Mouse (Mus musculus): ENCODE measurements at regions not wholly inside any gene's neighbourhood (a gene's known extent, or its start where the extent isn't known, plus 50 kb on each side); places are given as distances from the start of the nearest gene placed in this dataset.
"Not testable (repeated sequence)": the region's sequence is repeated elsewhere in the genome, so short reads cannot be mapped to it uniquely, and the experiment has no call there.

- no peak for DNase-seq (ENCODE audit: low read depth)
Observed at GRCm38 (mm10) chr10:117498497-117498896, 118.7 kb upstream of the Cpsf6 start.

DNA sequence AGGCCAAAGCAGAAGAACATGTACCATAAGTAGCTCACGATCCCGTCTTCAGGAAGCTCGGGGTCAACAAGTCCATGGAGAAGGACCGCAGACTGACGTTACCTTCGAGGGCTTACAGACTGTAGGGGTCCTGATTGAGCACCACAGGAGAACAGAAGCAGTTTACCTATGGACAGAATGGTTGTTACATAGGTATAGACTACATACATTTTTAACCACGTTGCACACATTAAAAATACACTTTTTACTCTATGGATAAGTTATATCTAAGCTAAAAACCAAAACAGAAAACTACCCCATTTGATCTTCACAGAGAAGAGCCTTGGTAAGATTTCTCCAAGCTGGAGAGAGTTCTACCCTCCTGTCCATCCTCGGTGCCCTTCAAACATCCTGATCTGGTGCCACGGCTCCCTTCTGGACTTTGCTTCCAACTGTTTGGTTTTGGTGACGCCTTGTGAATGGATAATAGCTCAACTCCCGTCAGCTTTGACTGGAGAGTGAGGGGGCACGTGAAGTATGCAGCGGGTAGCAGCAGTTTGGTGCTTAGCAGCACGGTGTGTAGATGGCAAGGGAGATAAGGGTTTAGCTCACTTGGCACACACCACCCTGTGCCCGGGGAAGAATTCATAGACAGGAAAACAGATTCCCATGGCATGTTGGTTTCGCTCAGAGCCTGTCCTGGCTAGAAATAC, 117.9 kb upstream of the Cpsf6 start:
- no peak for DNase-seq (ENCODE audit: low read depth)

DNA sequence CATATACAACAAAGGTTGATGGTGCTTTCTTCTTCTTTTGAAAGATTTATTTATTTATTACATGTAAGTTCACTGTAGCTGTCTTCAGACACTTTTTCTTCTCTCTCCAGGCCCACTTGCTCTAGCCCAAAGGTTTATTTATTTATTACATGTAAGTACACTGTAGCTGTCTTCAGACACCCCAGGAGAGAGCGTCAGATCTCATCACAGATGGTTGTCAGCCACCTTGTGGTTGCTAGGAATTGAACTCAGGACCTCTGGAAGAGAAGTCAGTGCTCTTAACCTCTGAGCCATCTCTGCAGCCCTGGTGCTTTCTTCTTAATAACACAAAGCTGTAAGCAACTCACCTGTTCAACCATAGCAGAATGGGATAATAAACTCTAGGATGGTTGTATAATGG, 117.3 kb upstream of the Cpsf6 start:
- not testable (repeated sequence) for DNase-seq (ENCODE audit: low read depth)

GRCm38 (mm10) chr10:117496064-117497011, 116.5 kb upstream of the Cpsf6 start:
- no peak for DNase-seq (ENCODE audit: low read depth)

DNA sequence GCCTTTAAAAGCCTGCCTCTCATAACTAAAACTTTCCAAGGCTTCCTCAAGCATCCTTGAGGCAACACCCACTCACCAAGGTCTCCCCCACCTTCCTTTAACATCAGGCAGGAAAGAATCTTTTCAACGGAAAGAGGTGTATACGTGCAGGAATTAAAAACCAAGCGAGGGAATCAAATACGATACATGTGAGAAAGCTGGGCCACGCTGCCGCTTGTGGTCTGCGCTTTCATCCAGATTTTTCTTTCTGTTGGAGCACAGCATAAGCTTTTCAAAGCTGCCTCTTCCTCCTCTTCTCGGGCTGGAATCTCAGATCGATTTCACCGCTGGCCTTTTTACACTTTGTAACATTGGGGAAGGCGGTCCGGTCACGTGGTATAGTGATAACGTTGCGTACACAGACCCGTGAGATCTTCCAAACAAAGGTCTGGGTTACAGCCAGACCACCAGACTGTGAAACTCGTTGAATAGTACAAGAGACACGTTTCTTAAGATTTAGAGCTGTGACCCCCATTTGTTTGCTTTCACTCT, 114.4 kb upstream of the Cpsf6 start:
- DNase-seq (ENCODE audit: low read depth) = peak; percentile 65

- no peak for DNase-seq (ENCODE audit: low read depth)
Observed at GRCm38 (mm10) chr10:117493824-117494121, 114.0 kb upstream of the Cpsf6 start.

DNA sequence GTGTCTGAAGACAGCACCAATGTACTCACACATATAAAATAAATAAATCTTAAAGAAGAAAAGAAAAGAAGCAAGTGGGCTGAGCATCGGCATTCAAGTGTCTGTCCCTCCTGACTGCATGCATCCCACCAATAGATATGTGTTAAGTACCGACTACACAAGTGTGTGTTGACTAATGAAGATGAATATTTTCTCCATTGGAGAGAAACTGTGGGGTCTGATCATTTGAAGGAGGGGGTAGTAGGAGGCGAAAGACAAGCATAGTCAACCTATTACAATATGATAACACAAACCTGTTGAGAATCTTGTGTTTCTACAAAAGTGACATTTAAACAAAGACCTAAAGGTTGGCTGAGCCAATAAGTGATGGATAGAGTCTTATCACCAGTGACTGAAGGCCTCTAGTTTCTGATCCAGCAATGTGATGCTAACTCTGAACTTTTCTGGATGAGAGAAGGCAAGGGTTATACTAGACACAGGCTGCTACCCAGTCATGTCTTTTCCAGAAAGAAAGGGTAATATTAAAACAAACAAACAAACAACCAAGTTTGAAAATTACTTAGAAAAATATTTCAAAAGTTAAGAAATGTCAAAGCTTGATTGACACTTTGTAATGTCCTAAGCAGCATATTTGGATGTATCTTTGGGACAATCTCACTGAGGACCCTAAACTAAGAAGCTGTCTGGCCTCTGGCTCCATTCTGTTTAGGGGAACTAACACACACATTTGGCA, 113.4 kb upstream of the Cpsf6 start:
- DNase-seq (ENCODE audit: low read depth) = no peak

DNA sequence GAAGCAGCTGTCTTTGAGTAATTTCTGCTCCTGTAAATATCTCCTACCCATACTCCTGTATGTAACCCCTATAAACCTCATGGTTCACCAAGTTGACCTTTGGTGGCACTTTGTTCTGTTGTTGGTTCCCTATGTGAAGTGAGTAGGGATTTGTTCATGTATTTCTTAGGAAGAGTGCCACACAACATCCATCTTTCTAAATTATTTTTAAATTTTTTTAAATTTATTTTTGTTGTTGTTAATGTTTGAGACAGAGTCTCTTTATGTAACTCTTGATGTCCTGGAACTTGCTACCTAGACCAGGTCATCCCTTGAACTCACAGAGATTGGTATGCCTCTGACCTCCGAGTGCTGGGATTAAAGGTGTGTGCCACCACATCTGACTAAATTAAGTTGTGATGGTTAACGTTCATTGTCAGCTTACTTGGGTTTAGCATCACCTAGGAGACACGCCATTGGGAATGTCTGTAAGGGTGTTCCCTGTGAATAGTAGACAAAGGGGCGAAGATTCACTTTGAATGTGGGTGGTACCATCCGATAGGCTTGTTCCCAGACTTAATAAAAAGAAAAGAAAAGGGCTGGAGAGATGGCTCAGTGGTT, 112.7 kb upstream of the Cpsf6 start:
- no peak for DNase-seq (ENCODE audit: low read depth)

DNA sequence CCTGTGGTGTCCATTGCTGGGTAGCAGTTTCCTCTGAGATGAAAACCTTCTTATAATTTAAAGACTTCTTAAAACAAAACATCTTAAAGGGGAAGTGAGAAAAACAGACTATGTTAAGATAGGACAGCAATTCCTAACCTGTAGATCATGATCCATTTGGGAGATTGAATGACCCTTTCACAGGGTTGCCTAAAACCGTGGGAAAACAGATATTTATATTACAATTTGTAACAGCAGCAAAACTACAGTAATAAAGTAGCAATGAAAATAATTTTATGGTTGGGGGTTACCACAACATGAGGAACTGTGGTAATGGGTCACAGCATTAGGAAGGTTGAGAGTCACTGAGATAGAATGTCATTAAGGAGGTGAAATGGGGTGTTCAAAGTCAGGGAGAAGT, 111.9 kb upstream of the Cpsf6 start:
- DNase-seq (ENCODE audit: low read depth) = no peak

GRCm38 (mm10) chr10:117490851-117491595, 111.2 kb upstream of the Cpsf6 start:
- DNase-seq (ENCODE audit: low read depth) = no peak

- DNase-seq (ENCODE audit: low read depth) = no peak
Observed at GRCm38 (mm10) chr10:117483091-117483600, 103.3 kb upstream of the Cpsf6 start.

DNA sequence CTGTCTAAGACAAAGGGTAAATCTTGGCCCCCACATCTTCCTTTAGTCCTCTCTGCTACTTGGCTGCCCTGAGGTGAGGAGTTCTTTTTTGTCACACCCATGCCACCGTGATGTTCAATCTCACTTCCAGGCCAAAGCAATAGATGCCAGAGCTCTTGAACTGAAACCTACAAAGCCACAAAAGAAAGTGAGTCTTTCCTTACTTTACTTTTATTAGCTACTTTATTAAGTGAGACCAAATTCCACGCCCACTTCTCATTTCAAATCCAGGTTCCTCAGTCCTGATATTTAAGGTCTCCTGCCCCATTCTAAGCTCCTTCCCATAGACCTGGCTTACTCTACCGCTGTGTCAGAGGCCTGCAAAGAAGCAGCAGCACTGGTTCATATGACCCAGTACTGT, 102.5 kb upstream of the Cpsf6 start:
- no peak for DNase-seq (ENCODE audit: low read depth)

GRCm38 (mm10) chr10:117481341-117481990, 101.7 kb upstream of the Cpsf6 start:
- no peak for DNase-seq (ENCODE audit: low read depth)

DNA sequence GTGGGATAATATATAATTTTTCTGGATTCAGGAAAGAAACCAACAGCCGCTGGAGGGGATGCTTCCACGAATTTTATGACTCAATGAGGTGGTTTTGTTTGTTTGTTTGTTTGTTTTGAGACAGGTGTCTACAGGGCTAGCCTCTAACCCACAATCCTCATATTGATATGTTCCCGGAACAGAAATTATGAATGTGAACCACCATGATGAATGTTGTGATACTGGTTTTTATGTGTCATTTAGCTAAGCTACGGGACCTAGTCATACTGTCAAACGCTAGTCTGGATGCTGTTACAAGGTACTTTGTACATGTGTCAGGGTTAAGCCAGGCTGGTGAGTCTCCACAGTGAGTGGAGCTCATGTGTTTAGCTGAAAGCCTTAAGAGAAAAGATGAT, 100.6 kb upstream of the Cpsf6 start:
- no peak for DNase-seq (ENCODE audit: low read depth)

DNA sequence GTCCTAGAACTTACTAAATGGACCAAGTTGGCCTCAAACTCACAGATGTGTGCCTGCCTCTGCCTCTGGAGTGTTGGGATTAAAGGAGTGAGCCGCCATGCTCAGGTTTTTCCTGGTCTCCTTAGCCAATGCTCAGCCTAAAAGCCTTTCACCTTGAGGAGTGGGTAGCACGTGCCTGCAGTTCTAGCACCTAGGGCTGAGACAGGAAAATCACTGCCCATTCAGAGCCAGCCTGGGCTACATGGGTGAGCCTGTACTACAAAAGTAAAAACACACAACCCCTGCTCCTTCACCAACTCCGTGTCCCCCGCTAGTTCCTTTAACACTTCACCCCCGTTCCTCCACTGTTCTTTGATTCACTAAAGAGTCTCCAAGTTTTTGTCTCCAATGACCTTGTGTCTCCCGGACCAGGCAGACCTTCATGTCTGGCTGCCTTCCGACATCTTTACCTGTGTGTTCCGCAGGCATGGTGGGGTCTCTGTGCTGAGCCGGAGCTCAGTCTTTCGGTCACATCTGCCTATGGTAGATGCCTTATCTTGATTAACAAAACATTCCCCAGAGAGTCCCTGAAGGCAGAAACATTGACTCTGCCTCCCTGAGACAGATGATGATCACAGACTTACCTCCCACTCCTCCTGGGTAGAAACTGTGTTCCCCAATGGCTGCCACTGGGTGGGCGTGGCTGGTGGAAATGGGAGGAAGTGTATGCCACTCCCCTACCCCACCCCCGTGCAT, 100.1 kb upstream of the Cpsf6 start:
- no peak for DNase-seq (ENCODE audit: low read depth)

DNA sequence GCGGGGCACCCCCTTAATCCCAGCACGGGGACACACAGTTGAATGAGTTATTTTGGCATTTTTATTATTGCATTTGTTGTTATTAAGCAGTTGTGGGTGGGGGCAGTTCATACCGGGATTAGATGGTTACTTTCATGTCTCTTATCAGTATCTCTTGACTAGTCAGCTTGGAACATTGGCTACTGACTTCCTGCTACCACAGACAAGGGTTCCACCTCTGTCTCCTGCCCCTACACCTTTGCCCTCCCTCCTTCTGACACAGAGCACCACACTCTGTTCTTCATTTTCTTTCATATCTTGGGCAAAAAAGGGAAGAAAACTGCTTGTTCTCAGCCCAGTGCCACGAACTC, 99.1 kb upstream of the Cpsf6 start:
- no peak for DNase-seq (ENCODE audit: low read depth)

DNA sequence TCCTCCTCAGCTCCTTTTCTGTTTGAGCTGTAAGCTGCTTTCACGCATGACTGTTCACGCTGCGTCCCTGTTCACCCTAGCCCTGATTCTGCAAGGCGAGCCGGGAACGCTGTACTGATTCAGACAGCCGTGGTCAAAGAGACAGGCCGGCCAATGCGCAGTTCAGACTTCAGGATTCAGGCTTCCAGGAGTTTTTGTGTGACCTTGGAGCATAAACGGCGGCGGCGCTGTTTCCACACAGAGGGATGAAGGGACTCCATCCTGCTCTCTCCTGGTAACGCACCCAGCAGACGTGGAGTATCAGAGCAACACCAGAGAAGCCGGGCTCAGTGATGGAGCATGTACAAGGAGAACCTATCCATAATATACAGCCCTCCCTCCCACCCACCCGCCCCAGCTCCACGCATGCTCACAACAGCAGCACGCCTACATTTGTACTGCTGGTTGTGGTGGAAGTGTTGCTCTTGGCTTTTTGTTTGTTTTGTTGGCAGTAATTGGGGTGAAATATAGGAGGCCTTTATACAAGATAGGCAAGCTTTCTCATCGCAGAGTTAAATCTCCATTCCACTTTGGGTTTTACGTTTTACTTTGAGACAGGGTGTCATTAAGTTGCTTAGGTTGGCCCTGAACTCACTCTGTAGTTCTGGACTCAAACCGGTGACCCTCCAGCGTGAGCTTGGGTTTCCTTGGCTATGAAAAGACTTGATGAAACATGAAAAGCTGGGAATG, 98.6 kb upstream of the Cpsf6 start:
- DNase-seq (ENCODE audit: low read depth) = no peak

DNA sequence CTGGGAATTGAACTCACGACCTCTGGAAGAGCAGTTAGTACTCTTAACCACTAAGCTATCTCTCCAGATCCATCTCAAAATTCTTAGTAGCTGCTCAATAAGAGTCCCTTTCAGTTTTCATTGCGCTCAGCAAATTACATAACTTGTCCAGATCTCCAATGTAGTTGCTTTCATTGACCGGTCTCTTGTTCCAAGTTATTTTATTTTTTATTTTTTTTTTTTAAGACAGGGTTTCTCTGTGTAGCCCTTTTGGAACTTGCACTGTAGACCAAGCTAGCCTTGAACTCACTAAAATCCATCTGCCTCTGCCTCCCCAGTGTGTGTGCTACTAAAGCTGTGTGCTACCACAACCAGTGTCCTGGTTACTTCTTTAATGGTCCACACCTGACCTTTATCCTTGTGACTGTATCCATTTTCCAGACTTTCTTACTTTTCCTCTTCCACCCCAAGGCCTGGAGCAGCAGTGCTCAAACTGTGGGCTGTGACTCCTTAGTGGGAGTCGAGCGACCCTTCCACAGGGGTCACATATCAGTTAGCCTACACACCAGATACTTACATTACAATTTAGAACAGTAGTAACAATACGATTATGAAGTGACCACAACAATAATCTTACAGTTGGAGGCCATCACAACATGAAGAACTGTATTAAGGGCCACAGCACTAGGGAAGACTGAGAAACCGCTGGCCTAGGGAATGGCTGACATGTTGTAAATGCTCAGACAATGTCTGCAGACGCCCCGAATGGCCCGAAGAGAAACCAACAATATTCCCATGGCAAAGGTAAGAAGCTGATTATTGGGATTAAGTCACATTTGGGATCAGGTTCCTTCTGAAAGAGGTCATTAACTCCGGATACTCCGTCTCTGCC, 97.8 kb upstream of the Cpsf6 start:
- no peak for DNase-seq (ENCODE audit: low read depth)
